Mouse (Mus musculus) heart, adult 2 months (tissue): ENCODE measurements around the gene Fbxo6.

Experiments
- CTCF ChIP-seq: fragments of 200-600 bp; IDR thresholded peaks from 2 replicates; pipeline ENCODE4 v1.8.1; 2022; ENCODE audit warnings: antibody characterized with exemption, mild to moderate bottlenecking, moderate library complexity
- EP300 ChIP-seq: fragments of 200-500 bp; IDR thresholded peaks from 2 replicates; pipeline ENCODE4 v1.6.1; 2011; ENCODE audit warnings: low read depth, low read length, control low read depth; ENCODE audit not compliant: insufficient read depth

DNA sequence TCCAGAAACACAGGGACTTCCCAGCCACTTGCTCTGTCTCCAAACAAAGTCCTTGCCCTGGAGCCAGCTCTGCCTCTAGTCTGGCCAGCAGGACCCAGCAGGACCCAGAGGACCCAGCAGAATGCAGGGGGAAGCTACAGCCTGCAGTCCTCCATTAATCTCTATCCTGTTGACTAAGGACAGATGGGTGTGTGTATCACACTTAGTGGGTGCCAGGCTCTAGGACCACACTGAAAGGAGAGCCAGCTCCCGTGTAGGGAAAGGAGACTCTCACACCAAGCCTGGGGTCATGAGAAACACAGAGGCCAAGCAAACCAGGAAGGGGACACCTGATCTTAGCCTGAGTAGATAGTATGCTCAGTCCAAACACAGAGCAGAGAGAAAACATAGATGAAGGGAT, 23.7 kb downstream of the Fbxo6 start:
- no peak for TF ChIP-seq CTCF
- TF ChIP-seq EP300 = no peak
